Mouse (Mus musculus) T-helper 17 cell (primary cell): ENCODE results near the gene Tek.
"Not testable (repeated sequence)": the region's sequence is repeated elsewhere in the genome, so short reads cannot be mapped to it uniquely, and the experiment has no call there.

ENCODE experiments used
- in situ Hi-C, 2 experiments: fragments of 300-600 bp; cut with MboI, MseI; formaldehyde crosslinking; loops; 1 replicate in 1 of 2; 2 replicates in 1 of 2; pipeline ENCODE4 v1.15.1; 2025; ENCODE audit warnings: high pct_unique_total_duplicates in 2 of 2

The Tek gene

GRCm38 (mm10) chr4:94738838-94739731 lies at the start of gene Tek:
TSS of gene Tek (plus strand) at chr4:94739289.
- in situ Hi-C loops: no loop called here

- in situ Hi-C loops: not testable (repeated sequence)
These were observed 49.3 kb upstream of the Tek start for GRCm38 (mm10) chr4:94689804-94690203.

DNA sequence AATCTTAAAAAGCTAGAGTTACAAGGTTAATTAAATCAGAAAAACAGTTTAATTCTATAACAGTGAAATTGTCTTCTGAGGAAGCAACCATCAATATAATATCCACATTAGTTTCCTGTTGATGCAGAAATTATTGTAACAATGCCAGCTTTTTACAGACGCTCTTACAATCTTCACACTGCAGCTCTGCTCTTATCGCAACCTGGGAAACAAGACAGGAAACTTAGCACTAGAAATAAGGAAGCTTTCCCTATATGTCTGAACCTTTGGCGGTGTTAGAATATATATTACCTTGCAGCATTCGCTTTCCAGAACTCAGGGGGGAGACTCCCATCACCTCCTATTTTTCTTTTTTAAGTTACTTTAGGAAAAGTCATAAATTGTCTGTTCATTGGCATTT lies 48.0 kb upstream of the Tek start:
- in situ Hi-C loops: no loop called here

- in situ Hi-C loops: no loop called here
These were observed 46.9 kb upstream of the Tek start for GRCm38 (mm10) chr4:94692175-94692574.

DNA sequence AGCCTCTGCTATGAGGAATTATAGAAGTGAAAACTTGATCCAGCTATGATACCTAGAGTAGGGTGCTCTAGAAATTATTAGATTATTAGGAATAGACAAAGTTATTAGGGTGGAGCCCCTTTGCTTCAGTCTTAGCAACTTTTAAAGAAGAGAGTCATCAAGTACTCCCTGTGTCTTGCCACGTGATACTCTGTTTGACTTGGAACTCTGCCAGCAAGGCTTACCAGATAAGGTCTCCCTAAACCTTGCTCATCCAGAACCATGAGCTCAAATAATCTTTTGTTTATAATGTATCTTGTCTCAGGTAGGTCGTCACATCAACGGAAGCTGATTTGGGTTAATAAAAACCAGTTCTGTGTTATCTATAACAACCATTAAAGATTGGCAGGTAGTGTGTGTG lies 42.7 kb upstream of the Tek start:
- in situ Hi-C loops: no loop called here

- in situ Hi-C loops: no loop called here
These were observed 28.1 kb upstream of the Tek start for GRCm38 (mm10) chr4:94711002-94711401.

- in situ Hi-C loops: no loop called here
These were observed 27.7 kb upstream of the Tek start for GRCm38 (mm10) chr4:94711426-94711825.

DNA sequence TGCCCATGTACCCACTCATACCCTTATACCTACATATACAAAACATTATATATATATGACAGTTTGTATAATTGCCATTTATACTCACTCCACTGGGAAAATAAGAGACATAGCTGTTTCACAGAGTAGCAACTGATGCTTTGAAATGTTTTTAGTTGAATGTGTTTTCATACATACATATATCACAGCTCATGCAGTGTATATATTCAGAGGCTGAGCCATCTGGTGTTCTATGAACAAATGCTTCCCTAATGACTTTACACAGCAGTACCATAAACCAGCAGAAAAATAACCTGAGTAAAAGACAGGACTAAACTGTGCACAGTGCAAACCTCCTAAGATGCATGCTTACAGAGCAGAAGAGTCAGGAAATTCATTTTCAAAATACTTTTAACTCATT lies 25.3 kb upstream of the Tek start:
- in situ Hi-C loops: no loop called here

DNA sequence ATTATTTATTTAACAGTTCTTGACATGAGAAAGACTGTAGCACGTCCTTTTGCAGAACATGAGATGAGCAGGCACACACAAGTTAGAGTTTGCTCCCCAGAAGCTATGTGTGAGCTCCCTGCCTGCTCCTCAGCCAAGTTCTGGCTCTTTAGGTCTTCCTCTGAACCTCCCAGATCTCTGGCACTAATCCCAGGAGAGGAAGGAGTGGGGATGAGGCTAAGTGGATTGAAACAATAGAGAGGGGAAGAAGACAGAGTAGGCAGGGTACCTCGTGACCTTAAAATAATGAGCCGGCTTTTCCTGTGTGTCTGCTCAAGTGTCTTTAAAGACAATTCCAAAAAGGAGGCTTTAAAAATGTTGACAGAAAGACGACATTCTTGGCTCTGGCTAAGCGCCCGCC lies 23.9 kb upstream of the Tek start:
- in situ Hi-C loops: no loop called here

- in situ Hi-C loops: no loop called here
These were observed 13.3 kb upstream of the Tek start for GRCm38 (mm10) chr4:94725799-94726198.

DNA sequence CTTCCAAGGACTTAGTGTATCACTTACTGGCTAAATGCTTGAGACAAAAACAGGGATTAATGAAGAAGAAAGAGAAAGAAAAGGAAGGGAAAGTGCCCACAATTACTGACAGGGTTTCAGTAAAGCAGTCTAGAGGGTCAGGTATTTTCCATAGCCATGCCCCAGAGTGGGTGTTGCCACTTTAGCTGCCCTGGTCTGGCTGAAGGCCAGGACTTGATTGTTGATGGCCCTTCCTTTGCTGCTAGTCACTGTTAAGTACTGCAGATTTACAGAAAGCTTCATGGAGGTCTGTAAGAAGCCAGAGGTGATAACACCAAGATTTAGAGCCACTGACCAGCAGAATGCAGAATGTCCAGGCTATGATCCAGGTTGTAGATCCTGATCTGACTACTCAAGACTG lies 6.4 kb upstream of the Tek start:
- in situ Hi-C loops: no loop called here

DNA sequence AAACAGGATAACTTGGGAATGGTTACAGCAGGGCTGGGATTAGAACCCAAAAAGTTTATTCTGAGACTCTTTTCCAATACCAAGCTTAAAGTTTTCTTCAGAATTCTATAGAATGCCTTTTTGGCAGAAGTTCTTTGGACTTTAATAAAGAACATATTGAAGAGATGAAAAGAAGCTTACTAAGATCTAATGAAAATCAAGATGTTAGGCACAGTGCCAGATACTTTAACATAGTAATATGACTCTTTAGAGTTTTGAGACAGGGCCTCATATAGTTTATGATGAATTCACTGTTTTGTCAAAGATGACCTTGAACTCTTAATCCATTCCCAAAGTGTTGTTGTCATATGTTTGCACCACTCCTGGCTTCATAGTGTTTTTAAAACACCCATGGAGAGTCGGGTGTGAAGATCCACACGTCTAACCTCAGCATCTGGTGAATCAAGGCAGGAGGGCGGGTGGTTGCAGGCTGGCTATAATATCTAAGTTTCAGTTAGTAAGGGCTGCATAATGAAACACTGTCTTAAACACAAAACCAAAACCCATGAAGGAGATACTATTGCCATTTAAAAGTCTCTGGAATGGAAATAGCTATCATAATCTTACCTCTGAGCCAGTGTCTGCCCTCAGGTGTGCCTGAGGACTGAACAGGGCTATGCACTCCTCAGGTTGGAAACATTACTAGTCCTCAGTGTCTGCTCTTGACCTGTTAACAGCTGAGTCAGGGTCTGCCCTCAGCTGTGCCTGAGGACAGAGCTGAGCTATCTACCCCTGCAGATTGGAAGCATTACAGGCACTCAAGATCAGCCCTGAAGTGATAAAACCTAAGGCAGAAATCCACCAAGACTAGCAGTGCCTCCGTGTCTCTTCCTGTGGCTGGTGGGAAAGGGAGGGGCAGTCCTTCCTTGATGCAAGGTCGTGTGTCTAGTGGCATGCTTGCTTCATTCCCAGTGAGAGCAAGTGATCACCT lies 1.5 kb upstream of the Tek start:
- in situ Hi-C loops: no loop called here

DNA sequence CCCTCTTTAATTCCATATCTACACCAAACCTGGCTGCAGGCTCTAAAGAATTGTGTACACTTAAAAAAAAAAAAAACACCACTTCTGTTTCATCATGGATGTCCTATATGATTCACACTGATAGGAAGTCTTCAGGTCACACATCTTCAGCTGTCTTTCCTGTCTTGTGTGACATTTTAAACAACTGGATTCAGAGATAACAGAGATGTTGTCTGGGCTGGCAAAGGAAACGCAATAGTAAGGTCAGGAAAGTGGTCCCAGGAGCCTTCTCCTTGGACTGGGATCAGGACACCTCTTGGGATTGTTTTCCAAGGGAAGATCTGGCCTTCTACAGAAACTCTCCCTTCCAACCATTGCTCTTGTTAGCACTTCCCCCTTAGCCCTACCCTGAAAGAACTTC lies 2.7 kb downstream of the Tek start:
- in situ Hi-C loops: no loop called here

- in situ Hi-C loops: no loop called here
These were observed 6.7 kb downstream of the Tek start for GRCm38 (mm10) chr4:94745749-94746148.

- in situ Hi-C loops: no loop called here
These were observed 7.3 kb downstream of the Tek start for GRCm38 (mm10) chr4:94746387-94746811.

DNA sequence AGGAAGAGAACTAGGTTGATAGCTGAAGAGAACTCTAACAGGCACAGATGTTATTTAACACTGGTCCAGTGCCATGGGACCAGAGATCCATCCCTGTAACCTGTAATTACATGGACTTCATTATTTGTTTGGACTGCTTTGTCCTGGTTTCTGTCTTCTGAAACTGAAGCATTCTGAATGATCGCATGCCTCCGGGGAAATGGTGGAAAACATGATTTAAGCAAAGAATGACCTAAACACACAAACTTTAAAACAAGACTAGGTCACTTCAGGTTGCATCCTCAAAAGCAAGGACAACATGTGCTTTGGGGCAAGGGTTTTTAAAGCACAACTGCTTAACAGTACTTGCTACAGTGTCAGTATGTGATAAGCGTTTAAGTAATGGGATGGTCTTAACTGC lies 8.2 kb downstream of the Tek start:
- in situ Hi-C loops: no loop called here

- in situ Hi-C loops: no loop called here
These were observed 13.4 kb downstream of the Tek start for GRCm38 (mm10) chr4:94752512-94752911.

GRCm38 (mm10) chr4:94765217-94765616 lies 26.1 kb downstream of the Tek start:
- in situ Hi-C loops: loop anchor here in 1 of 2 experiments (10.0 kb wide), 1 partner anchor 710 kb away; no protein-coding TSS in a partner anchor

DNA sequence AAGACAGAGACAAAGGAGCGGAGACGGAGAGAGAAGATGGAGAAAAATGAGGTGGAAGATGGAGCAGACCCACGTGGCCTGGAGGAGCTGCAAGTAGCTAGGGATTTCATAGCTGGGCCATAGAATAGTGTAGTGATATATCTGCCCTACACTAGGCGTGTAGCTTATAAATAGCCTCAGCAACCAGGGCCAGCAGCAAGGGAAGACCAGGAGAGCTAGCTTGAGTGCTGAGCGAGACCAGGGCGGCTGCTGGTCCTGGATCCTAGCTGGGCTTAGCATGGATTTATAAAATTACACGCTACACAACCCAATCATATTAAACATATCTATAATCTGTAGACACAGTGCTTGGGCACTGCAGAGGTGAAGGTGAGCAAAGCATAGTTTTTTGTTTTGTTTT lies 27.1 kb downstream of the Tek start:
- in situ Hi-C loops: loop anchor here in 1 of 2 experiments (10.0 kb wide), 1 partner anchor 709 kb away; no protein-coding TSS in a partner anchor

- in situ Hi-C loops: loop anchor here in 1 of 2 experiments (10.0 kb wide), 1 partner anchor 706 kb away; no protein-coding TSS in a partner anchor
These were observed 29.5 kb downstream of the Tek start for GRCm38 (mm10) chr4:94768624-94769023.

GRCm38 (mm10) chr4:94781043-94781442 lies 42.0 kb downstream of the Tek start:
- in situ Hi-C loops: no loop called here

DNA sequence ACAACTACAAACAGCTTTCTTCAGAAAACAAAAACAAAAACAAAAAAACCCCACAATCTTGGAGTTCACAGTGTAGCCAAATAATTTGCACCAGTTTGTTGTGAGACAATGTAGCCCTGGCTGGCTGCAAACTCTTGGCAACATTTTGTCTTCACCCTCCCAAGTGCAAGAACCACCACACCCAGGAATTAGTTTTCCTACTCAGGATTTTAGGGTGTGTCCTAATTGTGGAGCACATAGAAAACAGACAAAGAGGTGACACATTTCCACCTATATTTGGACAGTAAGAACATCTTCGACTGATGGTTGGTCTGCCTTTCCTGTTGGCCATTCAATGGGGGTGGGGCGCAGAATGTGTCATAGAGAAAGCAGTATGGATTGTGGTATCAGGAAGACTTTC lies 46.8 kb downstream of the Tek start:
- in situ Hi-C loops: no loop called here
